Mouse (Mus musculus) gastrocnemius, adult 18-20 months (tissue): Measurements from ENCODE around the gene Atp6v0a2. TPM values are rescaled to one million over a fixed set of nuclear protein-coding genes. Genes with fewer than 3 reads are reported as not detected.

Experiments
- total RNA-seq, 2 experiments: library from RNA; stranded (reverse); gene quantifications; 2 replicates each; pipeline ENCODE4 v1.2.3; 2021

The Atp6v0a2 gene
- total RNA-seq, 2 experiments from 2014 or later, result 31.2 to 33.2 TPM

Other genes starting within 250 kb of the Atp6v0a2 start
- gene Sbno1, start 202.6 kb upstream of the Atp6v0a2 start, total RNA-seq, result 10 to 100 TPM; 40.4 to 42.4 TPM
- 100 to 1,000 TPM; 167 to 244 TPM for gene Kmt5a, start 188.6 kb upstream of the Atp6v0a2 start, total RNA-seq
- gene Rilpl2, start 150.2 kb upstream of the Atp6v0a2 start, total RNA-seq, result 1 to 10 TPM; 4.6 to 5.6 TPM
- gene Snrnp35, start 145.4 kb upstream of the Atp6v0a2 start, total RNA-seq, result 10 to 100 TPM; 21.0 to 28.1 TPM
- 100 to 1,000 TPM; 261 to 262 TPM for gene Rilpl1, start 97.2 kb upstream of the Atp6v0a2 start, total RNA-seq
- gene Tmed2, start 87.9 kb upstream of the Atp6v0a2 start, total RNA-seq, result 100 to 1,000 TPM; 145 to 151 TPM
- 1 to 10 TPM; 4.1 to 4.2 TPM for gene Ddx55, start 75.7 kb upstream of the Atp6v0a2 start, total RNA-seq
- gene Eif2b1, start 49.4 kb upstream of the Atp6v0a2 start, total RNA-seq, result 10 to 100 TPM; 36.0 to 36.2 TPM
- gene Gtf2h3, start 49.4 kb upstream of the Atp6v0a2 start, total RNA-seq, result 10 to 100 TPM; 17.0 to 18.1 TPM
- gene Dnah10, start 96.5 kb downstream of the Atp6v0a2 start, total RNA-seq, result under 1 TPM; 0.05 to 0.18 TPM
- under 1 TPM; 0.30 to 0.45 TPM for gene Ccdc92, start 233.8 kb downstream of the Atp6v0a2 start, total RNA-seq
- gene Zfp664, start 234.1 kb downstream of the Atp6v0a2 start, total RNA-seq, result 10 to 100 TPM; 15.9 to 22.7 TPM